Mouse (Mus musculus) cerebellum, adult 11-12 months (tissue): ENCODE results near the gene Angel2.
"Not testable (repeated sequence)": the region's sequence is repeated elsewhere in the genome, so short reads cannot be mapped to it uniquely, and the experiment has no call there.

ENCODE experiments used
- DNase-seq: peaks from one replicate; pipeline ENCODE4 v3.0.0; 2022

Angel2 gene

GRCm38 (mm10) chr1:190924812-190925211 lies at the start of gene Angel2:
Gene Angel2, plus strand, starts transcription at chr1:190925112.
- DNase-seq = not testable (repeated sequence)

- DNase-seq = no peak
These were observed 49.2 kb upstream of the Angel2 start for GRCm38 (mm10) chr1:190875751-190876150.

- DNase-seq = no peak
These were observed 44.3 kb upstream of the Angel2 start for GRCm38 (mm10) chr1:190880638-190881037.

GRCm38 (mm10) chr1:190881422-190881821 lies 43.5 kb upstream of the Angel2 start:
- DNase-seq = no peak

- no peak for DNase-seq
These were observed 38.9 kb upstream of the Angel2 start for GRCm38 (mm10) chr1:190886014-190886413.

GRCm38 (mm10) chr1:190888031-190888430 lies 36.9 kb upstream of the Angel2 start:
- DNase-seq = no peak

- no peak for DNase-seq
These were observed 36.3 kb upstream of the Angel2 start for GRCm38 (mm10) chr1:190888646-190889045.

GRCm38 (mm10) chr1:190893559-190894167 lies 31.2 kb upstream of the Angel2 start:
- DNase-seq = no peak

- DNase-seq = no peak
These were observed 26.7 kb upstream of the Angel2 start for GRCm38 (mm10) chr1:190898186-190898585.

- no peak for DNase-seq
These were observed 25.9 kb upstream of the Angel2 start for GRCm38 (mm10) chr1:190898899-190899575.

GRCm38 (mm10) chr1:190901082-190901481 lies 23.8 kb upstream of the Angel2 start:
- no peak for DNase-seq

GRCm38 (mm10) chr1:190904136-190904535 lies 20.8 kb upstream of the Angel2 start:
- no peak for DNase-seq

- DNase-seq = no peak
These were observed 20.2 kb upstream of the Angel2 start for GRCm38 (mm10) chr1:190904714-190905113.

- DNase-seq = no peak
These were observed 14.1 kb upstream of the Angel2 start for GRCm38 (mm10) chr1:190910836-190911235.

- DNase-seq = peak; percentile 81
These were observed 13.3 kb upstream of the Angel2 start, which contains the start of gene Rps6kc1 for GRCm38 (mm10) chr1:190911415-190912123. Gene Rps6kc1, minus strand, starts transcription at chr1:190911770.

GRCm38 (mm10) chr1:190912623-190913022 lies 12.3 kb upstream of the Angel2 start:
- DNase-seq = no peak

- DNase-seq = no peak
These were observed 6.0 kb upstream of the Angel2 start for GRCm38 (mm10) chr1:190918938-190919337.

- DNase-seq = no peak
These were observed 5.0 kb upstream of the Angel2 start for GRCm38 (mm10) chr1:190919725-190920469.

- no peak for DNase-seq
These were observed 2.4 kb downstream of the Angel2 start for GRCm38 (mm10) chr1:190927311-190927710.

GRCm38 (mm10) chr1:190927751-190928369 lies 2.9 kb downstream of the Angel2 start:
- peak; percentile 35 for DNase-seq

- DNase-seq = peak; percentile 98
These were observed 3.6 kb downstream of the Angel2 start for GRCm38 (mm10) chr1:190928370-190929009.
